ENCODE assay signal across 8 mouse cellular contexts in genomic region chr8:84783919-84784581, GRCm38 (mm10). TPM values are rescaled to one million over a fixed set of nuclear protein-coding genes. Genes with fewer than 3 reads are reported as not detected.
DNase-seq lines count a peak whose midpoint lies in the region; ATAC-seq and TF ChIP-seq lines count a peak whose summit lies in the region.

No protein-coding gene starts in this region.

- H3K4me1 ChIP-seq in midbrain, embryonic 10.5 days = peaks cover 2% of the 10 kb centered on the region; the same call in 1 of the 2 replicates

- no peak for TF ChIP-seq CTCF in layer of hippocampus, adult 2 months (conservative IDR thresholded peaks at IDR 0.05)

- no peaks in the 10 kb centered on the region for H3K36me3 ChIP-seq in midbrain, embryonic 10.5 days

- WGBS in midbrain, embryonic 10.5 days = under 1% methylated on average over 33 of the region's 33 CpGs

- no peaks in the 10 kb centered on the region for H3K9me3 ChIP-seq in midbrain, embryonic 10.5 days (replicated peaks)

- peak overlapping the region; percentile 57 for H3K4me3 ChIP-seq in layer of hippocampus, adult 2 months
- no peak overlapping the region for H3K4me3 ChIP-seq in midbrain, embryonic 10.5 days

- H3K27me3 ChIP-seq in midbrain, embryonic 10.5 days (ENCODE audit: low read depth, poor library complexity, severe bottlenecking) = peaks cover 100% of the 10 kb centered on the region

- intact Hi-C loops in heart, postnatal 10 days (cut with DNase I) = no loop called here

- no peak for ATAC-seq in activated CD4-positive, CD25-positive, alpha-beta regulatory T cell, adult 4 months

- DNase-seq in layer of hippocampus, adult 2 months (ENCODE audit: low spot score in 2 of 2) = no peak
- DNase-seq in layer of hippocampus, adult 9-10 months (ENCODE audit: low spot score) = no peak
- peak; percentile 66 to 69 for DNase-seq in cerebellum, postnatal 36 days
- DNase-seq in heart, postnatal 10 days = peak; percentile 65 to 66
- peak; percentile 49 for DNase-seq in midbrain, embryonic 10.5 days (ENCODE audit: low spot score)
- DNase-seq in urinary bladder, postnatal 36 days (ENCODE audit: low spot score in 2 of 2) = no peak
- DNase-seq in layer of hippocampus, postnatal 14 days (ENCODE audit: low spot score in 2 of 2) = no peak

- H3K27ac ChIP-seq in layer of hippocampus, adult 2 months = peak overlapping the region; percentile 97
- H3K27ac ChIP-seq in midbrain, embryonic 10.5 days (replicated peaks) = no peak overlapping the region

RNA-seq across cellular contexts. Expression of gene Nfix, which starts 16.1 kb away (rescaled TPM):
- 100 to 1,000 TPM; 408 to 482 TPM for total RNA-seq in layer of hippocampus, adult 2 months (2021)
- 100 to 1,000 TPM; 256 to 266 TPM for total RNA-seq in heart, postnatal 10 days (2021)
- 0.49 and 1.2 TPM in 2 replicates for polyA plus RNA-seq in midbrain, embryonic 10.5 days (2016; fragmentation: Nextera tagmentation; extraction: Ambion mirVana)
- 1 to 10 TPM; 2.0 to 2.2 TPM for polyA plus RNA-seq in activated CD4-positive, CD25-positive, alpha-beta regulatory T cell, adult 4 months (2017; shearing (Covaris generic))
- total RNA-seq in layer of hippocampus, postnatal 14 days (2021) = 100 to 1,000 TPM; 519 to 562 TPM

RNA-seq across cellular contexts. Expression of gene Dand5, which starts 38.6 kb away (rescaled TPM):
- total RNA-seq in layer of hippocampus, adult 2 months (2021) = 10 to 100 TPM; 11.9 TPM
- total RNA-seq in heart, postnatal 10 days (2021) = 1 to 10 TPM; 3.1 to 3.8 TPM
- polyA plus RNA-seq in midbrain, embryonic 10.5 days (2016; fragmentation: Nextera tagmentation; extraction: Ambion mirVana) = 2.9 and 5.3 TPM in 2 replicates
- 1 to 10 TPM; 4.2 to 4.5 TPM for polyA plus RNA-seq in activated CD4-positive, CD25-positive, alpha-beta regulatory T cell, adult 4 months (2017; shearing (Covaris generic))
- 1 to 10 TPM; 7.4 to 8.6 TPM for total RNA-seq in layer of hippocampus, postnatal 14 days (2021)

RNA-seq across cellular contexts. Expression of gene Gadd45gip1, which starts 47.3 kb away (rescaled TPM):
- total RNA-seq in layer of hippocampus, adult 2 months (2021) = 10 to 100 TPM; 23.3 to 26.1 TPM
- total RNA-seq in heart, postnatal 10 days (2021) = 10 to 100 TPM; 23.7 to 25.0 TPM
- 46.3 and 47.2 TPM in 2 replicates for polyA plus RNA-seq in midbrain, embryonic 10.5 days (2016; fragmentation: Nextera tagmentation; extraction: Ambion mirVana)
- 10 to 100 TPM; 18.5 to 21.5 TPM for polyA plus RNA-seq in activated CD4-positive, CD25-positive, alpha-beta regulatory T cell, adult 4 months (2017; shearing (Covaris generic))
- total RNA-seq in layer of hippocampus, postnatal 14 days (2021) = 10 to 100 TPM; 19.4 to 20.4 TPM

RNA-seq across cellular contexts. Expression of gene Rad23a, which starts 56.4 kb away (rescaled TPM):
- 10 to 100 TPM; 63.4 to 75.9 TPM for total RNA-seq in layer of hippocampus, adult 2 months (2021)
- total RNA-seq in heart, postnatal 10 days (2021) = 10 to 100 TPM; 77.8 to 88.5 TPM
- polyA plus RNA-seq in midbrain, embryonic 10.5 days (2016; fragmentation: Nextera tagmentation; extraction: Ambion mirVana) = 124 and 131 TPM in 2 replicates
- polyA plus RNA-seq in activated CD4-positive, CD25-positive, alpha-beta regulatory T cell, adult 4 months (2017; shearing (Covaris generic)) = 100 to 1,000 TPM; 125 to 131 TPM
- total RNA-seq in layer of hippocampus, postnatal 14 days (2021) = 10 to 100 TPM; 59.4 to 64.8 TPM

Comparison
In these comparisons a context has a peak if more than half of its experiments do, and no peak if none do; other contexts are left out.
1. DNase-seq: peak in cerebellum, postnatal 36 days (2 of 2), heart, postnatal 10 days (2 of 2) and midbrain, embryonic 10.5 days (single experiment); none in layer of hippocampus, adult 2 months (0 of 2), layer of hippocampus, adult 9-10 months (single experiment), urinary bladder, postnatal 36 days (0 of 2) and layer of hippocampus, postnatal 14 days (0 of 2).